In genomic region chr14:99894708-99895383, GRCm38 (mm10) we compare ENCODE assay signal across 9 mouse cellular contexts.
DNase-seq lines count a peak whose midpoint lies in the region; ATAC-seq and TF ChIP-seq lines count a peak whose summit lies in the region.
"Had no signal": no experiment of that assay in that cellular context is flagged by ENCODE, and none has a peak within 500 bp of the region (broad histone marks: within the 10 kb centered on the region; RNA-seq: fewer than 3 reads in every experiment).

No protein-coding gene starts in this region.

- ATAC-seq in embryonic facial prominence, embryonic 12.5 days (ENCODE audit: insufficient number of reproducible peaks, insufficient read depth, low FRiP score, low TSS enrichment), result 0 out of 2 replicates have a peak, but pooled peaks have one; percentile 64
- 0 out of 2 replicates have a peak, but pooled peaks have one; percentile 50 for ATAC-seq in heart, embryonic 16.5 days (replicated peaks; ENCODE audit: extremely low read depth, insufficient read depth, low FRiP score)
- ATAC-seq in liver, embryonic 11.5 days (replicated peaks; ENCODE audit: low FRiP score), result peak; percentile 66
- peak; percentile 78 for ATAC-seq in neural tube, embryonic 12.5 days (ENCODE audit: low FRiP score, low read depth)

- H3K9ac ChIP-seq in CH12.LX (ENCODE audit: insufficient read depth, low read depth), result no peak overlapping the region
- H3K9ac ChIP-seq in embryonic facial prominence, embryonic 12.5 days, result no peak overlapping the region
- no peak overlapping the region for H3K9ac ChIP-seq in heart, embryonic 16.5 days (ENCODE audit: low read length)
- no peak overlapping the region for H3K9ac ChIP-seq in liver, embryonic 11.5 days (ENCODE audit: low read depth, low read length)
- H3K9ac ChIP-seq in neural tube, embryonic 12.5 days, result no peak overlapping the region
- H3K9ac ChIP-seq: heart, embryonic 13.5 days had no signal

- dilution Hi-C loops in CH12.LX (cut with MboI; ENCODE audit: extremely low pct_ligation_motif_present, extremely low pct_unique_long_range_greater_than_20kb, low sequenced_read_pairs), result no loop called here

- peaks cover 0 to under 1% of the 10 kb centered on the region in 2 experiments; a peak in 1 of 4 replicates for H3K4me1 ChIP-seq in CH12.LX (ENCODE audit: control insufficient read depth in 1 of 2, insufficient read depth in 2 of 2)
- no peaks in the 10 kb centered on the region for H3K4me1 ChIP-seq in embryonic facial prominence, embryonic 12.5 days
- peaks cover 5% of the 10 kb centered on the region; the same call in 1 of the 2 replicates for H3K4me1 ChIP-seq in heart, embryonic 16.5 days (ENCODE audit: control insufficient read depth, insufficient read depth, low read length)
- no peaks in the 10 kb centered on the region for H3K4me1 ChIP-seq in liver, embryonic 11.5 days (replicated peaks; ENCODE audit: control insufficient read depth, insufficient read depth, low read length)
- H3K4me1 ChIP-seq in neural tube, embryonic 12.5 days, result no peaks in the 10 kb centered on the region

- peak; percentile 77 for DNase-seq in CH12.LX (ENCODE audit: extremely low read depth)
- peak; percentile 61 to 68 for DNase-seq in adrenal gland, postnatal 36 days
- peak; percentile 81 for DNase-seq in kidney, postnatal 10 days
- DNase-seq in liver, embryonic 11.5 days (ENCODE audit: low spot score), result peak; percentile 36
- DNase-seq in thymus, postnatal 0 days (ENCODE audit: low spot score), result peak; percentile 46

- H3K27ac ChIP-seq in CH12.LX (ENCODE audit: insufficient read depth, low read depth), result no peak overlapping the region
- no peak overlapping the region for H3K27ac ChIP-seq in embryonic facial prominence, embryonic 12.5 days
- no peak overlapping the region for H3K27ac ChIP-seq in heart, embryonic 16.5 days (ENCODE audit: low read length)
- no peak overlapping the region for H3K27ac ChIP-seq in liver, embryonic 11.5 days (ENCODE audit: low read depth, low read length)
- H3K27ac ChIP-seq in neural tube, embryonic 12.5 days, result no peak overlapping the region
- H3K27ac ChIP-seq: heart, embryonic 13.5 days had no signal

- no peaks in the 10 kb centered on the region for H3K27me3 ChIP-seq in CH12.LX (replicated peaks)
- no peaks in the 10 kb centered on the region for H3K27me3 ChIP-seq in embryonic facial prominence, embryonic 12.5 days
- no peaks in the 10 kb centered on the region for H3K27me3 ChIP-seq in heart, embryonic 16.5 days (ENCODE audit: control insufficient read depth, insufficient read depth, low read length)
- no peaks in the 10 kb centered on the region for H3K27me3 ChIP-seq in liver, embryonic 11.5 days (replicated peaks; ENCODE audit: control insufficient read depth, insufficient read depth, low read length)
- no peaks in the 10 kb centered on the region for H3K27me3 ChIP-seq in neural tube, embryonic 12.5 days (replicated peaks)
- H3K27me3 ChIP-seq: heart, embryonic 13.5 days had no signal

- H3K4me3 ChIP-seq in CH12.LX (replicated peaks in 1 of 3; ENCODE audit: low read depth in 2 of 3, low read length in 2 of 3, poor library complexity in 1 of 3), result no peak overlapping the region
- no peak overlapping the region for H3K4me3 ChIP-seq in embryonic facial prominence, embryonic 12.5 days
- no peak overlapping the region for H3K4me3 ChIP-seq in heart, embryonic 16.5 days (ENCODE audit: low read length)
- no peak overlapping the region for H3K4me3 ChIP-seq in liver, embryonic 11.5 days (ENCODE audit: low read depth, low read length)
- no peak overlapping the region for H3K4me3 ChIP-seq in neural tube, embryonic 12.5 days
- H3K4me3 ChIP-seq: heart, embryonic 13.5 days had no signal

- TF ChIP-seq POLR2A in CH12.LX (IDR thresholded peaks at IDR 0.05; ENCODE audit: low read depth, low read length), result no peak

- no peaks in the 10 kb centered on the region for H3K79me2 ChIP-seq in CH12.LX (replicated peaks; ENCODE audit: control insufficient read depth, extremely low read depth, insufficient read depth, poor library complexity, severe bottlenecking)

- TF ChIP-seq EP300 in CH12.LX (IDR thresholded peaks at IDR 0.05; ENCODE audit: low read length), result no peak

- in situ Hi-C loops in CH12.LX (cut with MboI; ENCODE audit: low pct_ligation_motif_present, low pct_unique_long_range_greater_than_20kb, low sequenced_read_pairs), result loop anchor here (10.0 kb wide), 1 partner anchor 750 kb away; no protein-coding TSS in a partner anchor

- H3K9me3 ChIP-seq in CH12.LX (replicated peaks; ENCODE audit: low read length), result no peaks in the 10 kb centered on the region
- H3K9me3 ChIP-seq in embryonic facial prominence, embryonic 12.5 days, result no peaks in the 10 kb centered on the region
- no peaks in the 10 kb centered on the region for H3K9me3 ChIP-seq in heart, embryonic 16.5 days (replicated peaks; ENCODE audit: control insufficient read depth, low read length)
- H3K9me3 ChIP-seq in liver, embryonic 11.5 days (ENCODE audit: control insufficient read depth, low read length), result no peaks in the 10 kb centered on the region
- H3K9me3 ChIP-seq in neural tube, embryonic 12.5 days, result no peaks in the 10 kb centered on the region
- H3K9me3 ChIP-seq: heart, embryonic 13.5 days had no signal

- TF ChIP-seq CTCF in CH12.LX (conservative IDR thresholded peaks at IDR 0.05 in 1 of 2, IDR thresholded peaks at IDR 0.05 in 1 of 2; ENCODE audit: low read depth in 2 of 2, low read length in 2 of 2), result peak; percentile 90 to 91

- H3K4me2 ChIP-seq in CH12.LX (ENCODE audit: insufficient read depth, low read depth, poor library complexity, severe bottlenecking), result no peak overlapping the region
- H3K4me2 ChIP-seq in embryonic facial prominence, embryonic 12.5 days (replicated peaks), result no peak overlapping the region
- H3K4me2 ChIP-seq in heart, embryonic 16.5 days (ENCODE audit: low read depth, low read length), result no peak overlapping the region
- H3K4me2 ChIP-seq in liver, embryonic 11.5 days, result no peak overlapping the region
- H3K4me2 ChIP-seq in neural tube, embryonic 12.5 days (replicated peaks), result no peak overlapping the region
- H3K4me2 ChIP-seq: heart, embryonic 13.5 days had no signal

- 21% methylated on average over 7 of the region's 7 CpGs for WGBS in embryonic facial prominence, embryonic 12.5 days
- whole genome bisulfite sequencing in heart, embryonic 16.5 days, result 19% methylated on average over 7 of the region's 7 CpGs
- 20% methylated on average over 7 of the region's 7 CpGs for WGBS in liver, embryonic 11.5 days
- 21% methylated on average over 7 of the region's 7 CpGs for WGBS in neural tube, embryonic 12.5 days

- H3K36me3 ChIP-seq in CH12.LX (replicated peaks in 1 of 2; ENCODE audit: control insufficient read depth in 1 of 2, insufficient read depth in 1 of 2, low read length in 1 of 2), result no peaks in the 10 kb centered on the region
- H3K36me3 ChIP-seq in embryonic facial prominence, embryonic 12.5 days, result 0 out of 2 replicates have a peak, but pooled peaks cover 3% of the 10 kb centered on the region
- H3K36me3 ChIP-seq in heart, embryonic 16.5 days (ENCODE audit: control insufficient read depth, insufficient read depth), result no peaks in the 10 kb centered on the region
- no peaks in the 10 kb centered on the region for H3K36me3 ChIP-seq in liver, embryonic 11.5 days (ENCODE audit: control insufficient read depth, insufficient read depth, low read length)
- no peaks in the 10 kb centered on the region for H3K36me3 ChIP-seq in neural tube, embryonic 12.5 days
- H3K36me3 ChIP-seq: heart, embryonic 13.5 days had no signal

- TF ChIP-seq RAD21 in CH12.LX (IDR thresholded peaks at IDR 0.05; ENCODE audit: low read depth, low read length), result no peak; the same call in none of the 2 replicates

TF ChIP-seq in CH12.LX, 34 proteins besides CTCF, POLR2A, EP300 and RAD21:
- TF ChIP-seq JUN (IDR thresholded peaks at IDR 0.05; ENCODE audit: insufficient read depth, low read depth, low read length), result no peak
- peak; percentile 51; the same call in 1 of the 2 replicates for TF ChIP-seq ZC3H11A (IDR thresholded peaks at IDR 0.05; ENCODE audit: low read depth, low read length)
- TF ChIP-seq PAX5 (IDR thresholded peaks at IDR 0.05; ENCODE audit: low read length), result no peak
- peak; percentile 86 for TF ChIP-seq SMC3 (IDR thresholded peaks at IDR 0.05; ENCODE audit: low read depth, low read length)
- no peak for TF ChIP-seq ETS1 (conservative IDR thresholded peaks at IDR 0.05; ENCODE audit: low read depth, low read length)
- no peak for TF ChIP-seq ZNF384 (IDR thresholded peaks at IDR 0.05; ENCODE audit: low read depth, low read length)
